Mouse (Mus musculus) v-Abl transformed pro-B cells (cell line): ENCODE measurements around the gene Ank2.

Source experiments
- in situ Hi-C, 2 experiments: fragments of 400-800 bp; cut with MboI; formaldehyde crosslinking; loops; one replicate each; pipeline ENCODE4 v1.15.1; 2025; ENCODE audit not compliant: unreplicated experiment in 2 of 2

Ank2 gene

GRCm38 (mm10) chr3:127205883-127206434 is 293.2 kb downstream of the Ank2 start:
- in situ Hi-C loops: no loop called here

GRCm38 (mm10) chr3:127202484-127203115 is 296.6 kb downstream of the Ank2 start:
- in situ Hi-C loops: no loop called here

- in situ Hi-C loops: no loop called here
Measured at GRCm38 (mm10) chr3:127200789-127201188, 298.4 kb downstream of the Ank2 start.

- in situ Hi-C loops: loop anchor here in 1 of 2 experiments (25.0 kb wide), 1 partner anchor 563 kb away; no protein-coding TSS in a partner anchor
Measured at GRCm38 (mm10) chr3:127199112-127199665, 300.0 kb downstream of the Ank2 start.

DNA sequence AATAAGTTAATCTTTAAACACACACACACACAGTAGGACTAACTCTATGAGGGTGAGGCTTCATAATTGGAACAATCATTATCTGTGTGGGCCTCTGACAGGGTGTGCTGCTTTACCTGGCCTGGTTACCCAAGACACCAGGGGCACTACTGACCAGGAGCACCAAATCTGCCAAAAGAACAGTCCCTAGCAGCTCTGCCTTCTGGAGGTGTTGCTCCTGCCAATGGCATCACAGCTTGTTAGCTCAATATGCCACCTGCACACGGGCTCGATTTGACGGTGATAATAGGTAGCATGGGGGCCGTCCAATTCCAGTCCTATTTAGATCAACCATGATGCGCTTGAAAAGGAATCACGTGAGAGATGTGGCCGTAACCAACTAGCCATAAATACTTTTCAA is 300.5 kb downstream of the Ank2 start:
- in situ Hi-C loops: loop anchor here in 1 of 2 experiments (25.0 kb wide), 1 partner anchor 564 kb away; no protein-coding TSS in a partner anchor

DNA sequence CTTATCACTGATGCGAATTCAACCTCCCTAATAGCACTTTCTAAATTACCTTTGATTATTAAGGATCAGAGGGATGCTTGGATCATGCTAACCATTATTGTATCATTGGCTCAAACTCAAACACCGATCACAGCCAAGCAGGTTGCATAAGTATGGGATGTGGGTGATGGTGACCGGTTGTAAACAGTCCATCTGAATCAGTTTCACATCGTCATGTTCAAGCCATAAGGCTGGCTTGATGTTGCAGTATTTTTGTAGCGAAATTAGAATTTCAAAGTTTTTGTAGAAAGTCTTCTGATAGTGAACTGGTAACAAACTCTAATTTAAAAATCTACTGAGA is 310.4 kb downstream of the Ank2 start:
- in situ Hi-C loops: loop anchor here in 1 of 2 experiments (25.0 kb wide), 1 partner anchor 574 kb away; no protein-coding TSS in a partner anchor

DNA sequence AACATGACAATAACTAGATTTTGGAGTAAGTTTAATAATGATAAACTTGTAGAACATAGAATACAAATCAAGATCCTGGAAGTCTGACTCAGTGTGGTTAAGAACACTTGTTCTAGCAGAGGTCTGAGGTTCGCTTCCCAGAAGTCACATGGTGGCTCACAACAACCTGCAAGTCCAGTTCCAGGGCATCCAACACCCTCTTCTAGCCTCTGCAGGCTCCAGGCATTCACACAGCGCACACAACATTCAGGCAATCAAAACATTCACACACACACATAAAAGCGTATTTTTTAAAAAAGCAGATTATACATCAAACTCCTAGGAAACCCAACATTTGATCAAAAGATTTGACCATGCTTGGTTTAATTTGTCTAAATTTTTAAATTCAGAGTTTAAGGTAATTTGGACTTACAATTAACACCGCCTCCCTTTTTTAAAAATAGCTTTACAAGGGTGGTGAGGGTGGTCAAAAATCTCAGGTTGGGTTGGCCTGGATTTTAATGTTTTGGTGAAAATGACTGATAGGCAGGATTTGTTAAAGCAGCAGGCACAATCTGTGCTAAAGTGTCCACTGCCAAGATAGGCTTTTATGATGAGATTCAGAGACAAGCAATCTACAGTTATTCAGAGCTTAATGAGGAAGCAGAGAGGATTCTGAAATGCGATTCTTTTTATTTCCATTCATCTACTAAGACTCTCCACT is 310.9 kb downstream of the Ank2 start:
- in situ Hi-C loops: loop anchor here in 1 of 2 experiments (25.0 kb wide), 1 partner anchor 574 kb away; no protein-coding TSS in a partner anchor

DNA sequence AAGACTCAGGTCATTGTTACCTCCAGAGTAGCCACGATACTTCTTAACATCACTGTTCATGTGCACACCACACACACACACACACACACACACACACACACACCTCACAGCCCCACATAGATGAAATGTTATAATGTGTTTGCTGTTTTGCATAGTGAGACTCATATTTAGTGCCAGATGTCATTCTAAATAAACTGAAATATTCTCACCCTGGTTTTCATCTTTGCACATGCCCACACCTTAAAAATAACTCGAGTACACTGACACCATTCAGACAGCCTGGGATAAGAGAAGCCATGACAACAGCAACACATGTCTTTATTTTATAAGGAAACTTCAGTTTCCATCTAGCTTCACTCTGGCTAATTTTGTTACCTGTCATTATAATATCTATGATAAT is 312.1 kb downstream of the Ank2 start:
- in situ Hi-C loops: loop anchor here in 1 of 2 experiments (25.0 kb wide), 1 partner anchor 575 kb away; no protein-coding TSS in a partner anchor

DNA sequence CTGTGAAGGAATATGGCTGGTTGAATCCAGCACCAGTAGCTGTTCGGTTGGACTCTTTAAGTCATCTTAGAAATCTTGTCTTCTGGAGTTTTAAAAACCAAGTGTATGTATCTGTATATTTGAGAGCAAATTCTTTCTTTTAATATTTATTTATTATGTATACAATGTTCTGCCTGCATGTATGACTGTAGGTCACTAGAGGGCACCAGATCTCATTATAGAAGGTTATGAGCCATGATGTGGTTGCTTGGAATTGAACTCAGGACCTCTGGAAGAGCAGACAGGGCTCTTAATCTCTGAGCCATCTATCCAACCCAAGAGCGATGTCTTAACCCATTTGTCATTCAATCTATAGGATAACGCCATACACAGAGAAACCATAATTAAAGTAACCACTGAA is 312.9 kb downstream of the Ank2 start:
- in situ Hi-C loops: loop anchor here in 1 of 2 experiments (25.0 kb wide), 1 partner anchor 576 kb away; no protein-coding TSS in a partner anchor

GRCm38 (mm10) chr3:127183998-127184753 is 315.0 kb downstream of the Ank2 start:
- in situ Hi-C loops: loop anchor here in 1 of 2 experiments (25.0 kb wide), 1 partner anchor 578 kb away; no protein-coding TSS in a partner anchor

DNA sequence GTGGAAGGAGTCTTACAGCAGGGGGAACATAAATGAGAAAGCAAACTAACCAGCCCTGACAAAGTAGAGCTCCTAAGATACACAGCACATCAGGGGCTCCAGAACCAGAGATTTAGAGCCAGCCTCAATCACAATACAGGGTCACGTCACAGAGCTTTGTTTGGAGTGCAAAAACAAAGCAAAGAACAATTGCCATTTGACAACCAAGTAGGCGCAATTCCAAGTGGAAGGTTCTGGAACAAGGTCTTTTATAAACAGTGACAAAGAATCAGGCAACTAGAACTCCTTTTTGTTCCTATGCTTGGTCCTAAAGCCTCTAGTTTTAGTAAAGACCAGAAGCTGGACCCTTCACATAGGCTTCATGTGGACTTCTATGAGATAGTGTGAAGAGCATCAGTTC is 326.5 kb downstream of the Ank2 start:
- in situ Hi-C loops: no loop called here

DNA sequence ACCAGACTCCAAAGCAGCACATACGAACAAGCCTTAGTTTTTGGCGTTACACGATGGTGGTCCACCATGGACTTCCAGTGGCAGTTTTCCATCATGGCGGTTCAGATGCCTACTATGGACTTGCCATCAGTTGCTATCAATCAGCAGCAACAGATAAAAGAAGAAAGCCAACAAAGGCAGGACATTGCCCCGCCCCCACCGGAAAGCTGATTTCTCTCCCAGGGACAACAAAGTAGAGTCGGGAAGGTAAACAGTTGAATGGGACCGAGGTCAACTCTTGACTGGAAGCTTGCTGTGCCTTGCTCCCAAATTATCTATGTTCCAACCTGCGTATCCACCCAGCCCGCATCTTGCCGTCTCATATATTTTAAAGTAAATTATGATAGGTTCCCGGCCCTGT is 328.9 kb downstream of the Ank2 start:
- in situ Hi-C loops: no loop called here

- in situ Hi-C loops: no loop called here
Measured at GRCm38 (mm10) chr3:127169114-127169513, 330.0 kb downstream of the Ank2 start.

DNA sequence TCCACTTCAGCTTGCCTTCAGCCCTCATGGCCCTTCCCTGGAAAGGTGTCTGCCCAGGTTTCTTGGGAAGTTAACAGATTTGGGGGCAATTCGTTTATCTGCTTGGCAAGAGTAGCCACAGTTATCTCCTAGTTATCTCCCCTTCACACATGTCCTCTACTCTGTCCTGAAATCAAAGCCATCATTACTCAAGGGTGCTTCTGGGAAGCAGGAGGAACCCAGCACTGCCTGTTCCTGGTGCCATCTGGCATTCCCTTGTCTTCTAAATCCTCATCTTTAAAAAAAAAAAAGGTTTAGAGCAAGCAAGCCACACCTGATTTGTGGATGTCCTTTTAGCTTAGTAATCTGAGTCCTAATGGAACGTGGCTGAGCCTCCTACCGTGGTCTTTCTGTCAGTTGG is 335.4 kb downstream of the Ank2 start:
- in situ Hi-C loops: no loop called here

- in situ Hi-C loops: no loop called here
Measured at GRCm38 (mm10) chr3:127161998-127162712, 337.0 kb downstream of the Ank2 start.

- in situ Hi-C loops: no loop called here
Measured at GRCm38 (mm10) chr3:127161085-127161837, 337.9 kb downstream of the Ank2 start.

- in situ Hi-C loops: no loop called here
Measured at GRCm38 (mm10) chr3:127157706-127158105, 341.4 kb downstream of the Ank2 start.

GRCm38 (mm10) chr3:127156080-127156479 is 343.1 kb downstream of the Ank2 start:
- in situ Hi-C loops: no loop called here

DNA sequence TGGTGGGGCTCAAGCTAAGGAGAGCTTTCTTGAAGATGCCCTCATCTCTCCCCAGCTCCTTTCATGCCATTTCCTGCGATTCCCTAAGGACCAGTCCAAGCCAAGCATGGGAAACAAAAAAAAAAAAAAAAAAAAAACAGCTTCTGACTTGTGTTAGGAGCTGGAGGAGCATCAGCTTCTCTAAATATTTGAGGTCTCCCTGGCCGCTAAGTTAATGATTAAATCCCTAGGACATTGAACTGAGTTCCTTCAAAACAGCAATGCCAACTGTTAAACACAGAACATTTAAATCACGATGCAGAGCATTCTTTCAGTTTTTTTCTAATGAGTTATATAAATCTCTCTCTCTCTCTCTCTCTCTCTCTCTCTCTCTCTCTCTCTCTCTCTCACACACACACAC is 345.3 kb downstream of the Ank2 start:
- in situ Hi-C loops: no loop called here
